Mouse (Mus musculus): ENCODE data around the gene Pan3. TPM values are rescaled to one million over a fixed set of nuclear protein-coding genes. Genes with fewer than 3 reads are reported as not detected.

Pan3 gene
- polyA plus RNA-seq, 1 experiment from 2014 or later = 73.7 TPM

- no peaks in the 10 kb centered on the region for H3K9me3 ChIP-seq (replicated peaks)
- no peak overlapping the region for H3K4me2 ChIP-seq
- H3K4me1 ChIP-seq = peaks cover 21% of the 10 kb centered on the region
- no peak overlapping the region for H3K27ac ChIP-seq
- H3K27me3 ChIP-seq = no peaks in the 10 kb centered on the region
- no peak overlapping the region for H3K4me3 ChIP-seq (replicated peaks)
- peaks cover 14% of the 10 kb centered on the region for H3K36me3 ChIP-seq
- WGBS = 64% methylated on average over 4 of the region's 4 CpGs
- ATAC-seq (replicated peaks; ENCODE audit: low FRiP score) = no peak
- no peak overlapping the region for H3K9ac ChIP-seq
Measured at GRCm38 (mm10) chr5:147459821-147460567, 30.0 kb downstream of the Pan3 start.

- ATAC-seq (replicated peaks; ENCODE audit: low FRiP score) = no peak
- Histone ChIP-seq H3K36me3 (peaks cover 18% of the 10 kb centered on the region), H3K4me2 (no peak overlapping the region), H3K4me3 (replicated peaks) (no peak overlapping the region), H3K4me1 (peaks cover 19% of the 10 kb centered on the region), H3K27ac (peak overlapping the region; percentile 27; the same call in 1 of the 2 replicates), H3K9ac (no peak overlapping the region), H3K27me3 (no peaks in the 10 kb centered on the region), H3K9me3 (replicated peaks) (no peaks in the 10 kb centered on the region)
- whole genome bisulfite sequencing = 42% methylated on average over 3 of the region's 3 CpGs
Measured at GRCm38 (mm10) chr5:147463251-147463650, 33.3 kb downstream of the Pan3 start.

GRCm38 (mm10) chr5:147466361-147466760, 36.4 kb downstream of the Pan3 start:
- Histone ChIP-seq H3K4me2 (no peak overlapping the region), H3K27ac (no peak overlapping the region), H3K9ac (no peak overlapping the region), H3K9me3 (replicated peaks) (no peaks in the 10 kb centered on the region), H3K4me1 (peaks cover 18% of the 10 kb centered on the region), H3K36me3 (peaks cover 22% of the 10 kb centered on the region), H3K4me3 (replicated peaks) (no peak overlapping the region), H3K27me3 (no peaks in the 10 kb centered on the region)
- no peak for ATAC-seq (replicated peaks; ENCODE audit: low FRiP score)

- Histone ChIP-seq H3K9me3 (replicated peaks) (no peaks in the 10 kb centered on the region), H3K4me3 (replicated peaks) (no peak overlapping the region), H3K9ac (no peak overlapping the region), H3K27me3 (no peaks in the 10 kb centered on the region), H3K27ac (no peak overlapping the region), H3K36me3 (peaks cover 19% of the 10 kb centered on the region), H3K4me1 (0 out of 2 replicates have a peak, but pooled peaks cover 2% of the 10 kb centered on the region), H3K4me2 (no peak overlapping the region)
- WGBS = 92% methylated on average over 5 of the region's 5 CpGs
- no peak for ATAC-seq (replicated peaks; ENCODE audit: low FRiP score)
Measured at GRCm38 (mm10) chr5:147471163-147471562, 41.2 kb downstream of the Pan3 start.

GRCm38 (mm10) chr5:147473071-147473470, 43.1 kb downstream of the Pan3 start:
- Histone ChIP-seq H3K36me3 (0 out of 2 replicates have a peak, but pooled peaks cover 4% of the 10 kb centered on the region), H3K9ac (no peak overlapping the region), H3K27ac (no peak overlapping the region), H3K4me3 (replicated peaks) (no peak overlapping the region), H3K4me1 (0 out of 2 replicates have a peak, but pooled peaks cover 2% of the 10 kb centered on the region), H3K9me3 (replicated peaks) (no peaks in the 10 kb centered on the region), H3K27me3 (no peaks in the 10 kb centered on the region), H3K4me2 (no peak overlapping the region)
- ATAC-seq (replicated peaks; ENCODE audit: low FRiP score) = no peak
- WGBS = 65% methylated on average over 6 of the region's 6 CpGs

- no peak overlapping the region for H3K4me3 ChIP-seq (replicated peaks)
Measured at GRCm38 (mm10) chr5:147473856-147474255, 43.9 kb downstream of the Pan3 start.

GRCm38 (mm10) chr5:147476109-147476508, 46.1 kb downstream of the Pan3 start:
- H3K4me3 ChIP-seq (replicated peaks) = no peak overlapping the region
- H3K4me2 ChIP-seq = no peak overlapping the region
- H3K36me3 ChIP-seq = no peaks in the 10 kb centered on the region
- H3K27me3 ChIP-seq = no peaks in the 10 kb centered on the region
- H3K9me3 ChIP-seq (replicated peaks) = no peaks in the 10 kb centered on the region
- no peak overlapping the region for H3K9ac ChIP-seq
- no peak for ATAC-seq (replicated peaks; ENCODE audit: low FRiP score)
- no peaks in the 10 kb centered on the region for H3K4me1 ChIP-seq
- WGBS = 90% methylated on average over 5 of the region's 5 CpGs
- no peak overlapping the region for H3K27ac ChIP-seq

More at GRCm38 (mm10) chr5:147473856-147474255, 43.9 kb downstream of the Pan3 start:
- no peaks in the 10 kb centered on the region for H3K4me1 ChIP-seq
- 0 out of 2 replicates have a peak, but pooled peaks cover 4% of the 10 kb centered on the region for H3K36me3 ChIP-seq
- WGBS = 79% methylated on average over 3 of the region's 3 CpGs
- H3K27me3 ChIP-seq = no peaks in the 10 kb centered on the region
- H3K27ac ChIP-seq = no peak overlapping the region
- no peaks in the 10 kb centered on the region for H3K9me3 ChIP-seq (replicated peaks)
- H3K4me2 ChIP-seq = no peak overlapping the region
- no peak for ATAC-seq (replicated peaks; ENCODE audit: low FRiP score)
- H3K9ac ChIP-seq = no peak overlapping the region

GRCm38 (mm10) chr5:147477106-147477505, 47.1 kb downstream of the Pan3 start:
- Histone ChIP-seq H3K36me3 (no peaks in the 10 kb centered on the region), H3K27ac (no peak overlapping the region), H3K9ac (no peak overlapping the region), H3K27me3 (no peaks in the 10 kb centered on the region), H3K4me3 (replicated peaks) (no peak overlapping the region), H3K4me1 (no peaks in the 10 kb centered on the region), H3K4me2 (no peak overlapping the region), H3K9me3 (replicated peaks) (no peaks in the 10 kb centered on the region)
- 93% methylated on average over 9 of the region's 9 CpGs for WGBS
- ATAC-seq (replicated peaks; ENCODE audit: low FRiP score) = no peak

- H3K27ac ChIP-seq = no peak overlapping the region
- no peaks in the 10 kb centered on the region for H3K36me3 ChIP-seq
- no peak overlapping the region for H3K9ac ChIP-seq
- ATAC-seq (replicated peaks; ENCODE audit: low FRiP score) = 0 out of 2 replicates have a peak, but pooled peaks have one; percentile 33
- no peak overlapping the region for H3K4me3 ChIP-seq (replicated peaks)
- H3K4me2 ChIP-seq = no peak overlapping the region
- H3K9me3 ChIP-seq (replicated peaks) = no peaks in the 10 kb centered on the region
- 86% methylated on average over 2 of the region's 2 CpGs for WGBS
- no peaks in the 10 kb centered on the region for H3K4me1 ChIP-seq
- H3K27me3 ChIP-seq = no peaks in the 10 kb centered on the region
Measured at GRCm38 (mm10) chr5:147479341-147479740, 49.4 kb downstream of the Pan3 start.

GRCm38 (mm10) chr5:147484142-147484541, 54.2 kb downstream of the Pan3 start:
- no peak overlapping the region for H3K9ac ChIP-seq
- peaks cover 7% of the 10 kb centered on the region for H3K36me3 ChIP-seq
- no peaks in the 10 kb centered on the region for H3K4me1 ChIP-seq
- no peak overlapping the region for H3K27ac ChIP-seq
- no peak overlapping the region for H3K4me2 ChIP-seq
- H3K4me3 ChIP-seq (replicated peaks) = no peak overlapping the region
- ATAC-seq (replicated peaks; ENCODE audit: low FRiP score) = no peak
- no peaks in the 10 kb centered on the region for H3K27me3 ChIP-seq
- no peaks in the 10 kb centered on the region for H3K9me3 ChIP-seq (replicated peaks)
- 83% methylated on average over 3 of the region's 3 CpGs for WGBS

- WGBS = 60% methylated on average over 6 of the region's 6 CpGs
Measured at GRCm38 (mm10) chr5:147489226-147489625, 59.3 kb downstream of the Pan3 start.

GRCm38 (mm10) chr5:147490907-147491306, 60.9 kb downstream of the Pan3 start:
- H3K36me3 ChIP-seq = peaks cover 12% of the 10 kb centered on the region
- no peak overlapping the region for H3K4me2 ChIP-seq
- H3K4me1 ChIP-seq = 0 out of 2 replicates have a peak, but pooled peaks cover 2% of the 10 kb centered on the region
- H3K27me3 ChIP-seq = no peaks in the 10 kb centered on the region
- no peak overlapping the region for H3K4me3 ChIP-seq (replicated peaks)
- ATAC-seq (replicated peaks; ENCODE audit: low FRiP score) = no peak
- no peak overlapping the region for H3K27ac ChIP-seq
- H3K9me3 ChIP-seq (replicated peaks) = no peaks in the 10 kb centered on the region
- H3K9ac ChIP-seq = no peak overlapping the region
- 85% methylated on average over 5 of the region's 5 CpGs for WGBS

More at GRCm38 (mm10) chr5:147489226-147489625, 59.3 kb downstream of the Pan3 start:
- Histone ChIP-seq H3K4me1 (0 out of 2 replicates have a peak, but pooled peaks cover 2% of the 10 kb centered on the region), H3K9me3 (replicated peaks) (no peaks in the 10 kb centered on the region), H3K27ac (no peak overlapping the region), H3K27me3 (no peaks in the 10 kb centered on the region), H3K9ac (no peak overlapping the region), H3K36me3 (peaks cover 12% of the 10 kb centered on the region), H3K4me2 (no peak overlapping the region), H3K4me3 (replicated peaks) (no peak overlapping the region)
- no peak for ATAC-seq (replicated peaks; ENCODE audit: low FRiP score)

Data from kidney, embryonic 15.5 days (tissue).